Mouse (Mus musculus) hindbrain, embryonic 15.5 days (tissue): Measurements from ENCODE around the gene Siah3. TPM values are rescaled to one million over a fixed set of nuclear protein-coding genes. Genes with fewer than 3 reads are reported as not detected.

ENCODE experiments used
- ATAC-seq: fragments of 200-750 bp; cut with Nextera tagmentation; 2 replicates; pipeline ENCODE4 v1.8.0; 2017; ENCODE audit warnings: low read depth, moderate number of reproducible peaks, moderate TSS enrichment; ENCODE audit not compliant: low FRiP score
- H3K27ac ChIP-seq: fragments of 300-500 bp; sonication (generic); replicated peaks from 2 replicates; pipeline ENCODE4 v1.5.1; 2015; ENCODE audit warnings: mild to moderate bottlenecking, inconsistent platforms
- H3K27me3 ChIP-seq: fragments of 300-500 bp; sonication (generic); 2 replicates; pipeline ENCODE4 v1.6.1; 2015; ENCODE audit warnings: control low read depth, inconsistent platforms
- H3K36me3 ChIP-seq: fragments of 300-500 bp; sonication (generic); 2 replicates; pipeline ENCODE4 v1.6.1; 2015; ENCODE audit warnings: control low read depth, inconsistent platforms
- H3K4me1 ChIP-seq: fragments of 300-500 bp; sonication (generic); replicated peaks from 2 replicates; pipeline ENCODE4 v1.6.1; 2015; ENCODE audit warnings: control low read depth, inconsistent platforms
- H3K4me2 ChIP-seq: fragments of 300-500 bp; sonication (generic); 2 replicates; pipeline ENCODE4 v1.6.1; 2015; ENCODE audit warnings: moderate library complexity, mild to moderate bottlenecking, inconsistent platforms
- H3K4me3 ChIP-seq: fragments of 300-500 bp; sonication (generic); 2 replicates; pipeline ENCODE4 v1.5.1; 2015; ENCODE audit warnings: mild to moderate bottlenecking, inconsistent platforms
- H3K9ac ChIP-seq: fragments of 300-500 bp; sonication (generic); 2 replicates; pipeline ENCODE4 v1.6.1; 2015; ENCODE audit warnings: inconsistent platforms
- H3K9me3 ChIP-seq: fragments of 300-500 bp; sonication (generic); 2 replicates; pipeline ENCODE4 v1.6.1; 2016; ENCODE audit warnings: control low read depth, inconsistent platforms
- WGBS: fragments of 180-500 bp; shearing (Covaris S2); methylation state at CpG from one replicate; pipeline ENCODE4 v1.1.7; 2015; 5-methylcytosine and 5-hydroxymethylcytosine counted together
- polyA plus RNA-seq: library from polyadenylated mRNA; unstranded; fragments of >200 nt; fragmentation: Nextera tagmentation; extraction: Ambion mirVana; gene quantifications from 2 replicates; pipeline ENCODE4 v1.2.1, GENCODE M21; 2015

The Siah3 gene
- polyA plus RNA-seq, 1 experiment from 2014 or later: 4.7 TPM

DNA sequence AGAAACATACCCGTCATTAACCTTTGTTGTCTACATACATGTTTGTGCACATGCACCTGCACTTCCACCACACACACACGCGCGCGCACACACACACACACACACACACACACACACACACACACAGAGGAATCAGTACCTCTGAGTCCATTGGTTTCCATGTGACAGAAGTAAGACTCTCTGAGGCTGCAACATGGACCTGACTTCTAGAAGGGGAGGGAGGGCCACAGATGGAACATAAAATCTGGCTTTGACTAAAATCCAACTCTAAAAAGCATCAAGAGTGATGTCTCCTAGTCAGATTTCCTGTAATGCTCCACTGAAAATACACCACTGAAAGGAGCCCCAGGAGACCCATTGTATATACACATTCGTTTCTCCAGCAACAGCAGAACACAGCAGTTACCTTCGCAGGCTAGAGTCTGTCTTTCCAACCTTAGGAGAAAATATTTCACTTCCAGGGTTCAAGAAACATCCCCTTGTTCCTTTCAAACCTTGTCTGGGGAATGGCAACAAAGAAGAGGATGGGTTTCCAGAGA, 75.1 kb downstream of the Siah3 start:
- no peak overlapping the region for H3K9ac ChIP-seq
- no peaks in the 10 kb centered on the region for H3K27me3 ChIP-seq
- H3K9me3 ChIP-seq: no peaks in the 10 kb centered on the region
- no peak for ATAC-seq
- H3K27ac ChIP-seq: no peak overlapping the region
- no peaks in the 10 kb centered on the region for H3K36me3 ChIP-seq
- 62% methylated on average over 7 of the region's 7 CpGs for WGBS
- H3K4me2 ChIP-seq: no peak overlapping the region
- no peak overlapping the region for H3K4me3 ChIP-seq
- H3K4me1 ChIP-seq: peaks cover 12% of the 10 kb centered on the region

DNA sequence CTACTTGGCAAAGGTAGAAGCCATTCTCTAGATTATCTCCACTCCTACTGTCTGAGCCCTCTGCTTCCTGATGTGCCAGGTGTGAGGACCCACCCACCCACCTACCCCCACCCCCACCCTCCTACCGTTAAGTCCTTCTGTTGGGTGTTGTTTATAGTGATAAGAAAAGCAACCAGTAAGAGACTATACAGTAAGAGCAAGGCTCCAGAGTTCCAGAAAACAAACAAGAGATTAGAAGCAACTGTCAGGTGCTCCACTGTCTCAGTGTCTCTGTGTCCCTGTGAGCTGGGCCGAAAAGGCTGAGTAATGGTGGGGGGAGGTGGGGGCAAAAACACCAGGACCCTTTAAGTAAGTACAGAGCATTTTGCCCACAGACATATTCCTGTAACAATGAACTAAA, 83.4 kb downstream of the Siah3 start:
- no peaks in the 10 kb centered on the region for H3K9me3 ChIP-seq
- H3K27ac ChIP-seq: no peak overlapping the region
- H3K9ac ChIP-seq: no peak overlapping the region
- H3K4me3 ChIP-seq: no peak overlapping the region
- H3K36me3 ChIP-seq: no peaks in the 10 kb centered on the region
- peaks cover 18% of the 10 kb centered on the region for H3K4me1 ChIP-seq
- H3K27me3 ChIP-seq: no peaks in the 10 kb centered on the region
- 48% methylated on average over 2 of the region's 2 CpGs for WGBS
- no peak overlapping the region for H3K4me2 ChIP-seq
- no peak for ATAC-seq

DNA sequence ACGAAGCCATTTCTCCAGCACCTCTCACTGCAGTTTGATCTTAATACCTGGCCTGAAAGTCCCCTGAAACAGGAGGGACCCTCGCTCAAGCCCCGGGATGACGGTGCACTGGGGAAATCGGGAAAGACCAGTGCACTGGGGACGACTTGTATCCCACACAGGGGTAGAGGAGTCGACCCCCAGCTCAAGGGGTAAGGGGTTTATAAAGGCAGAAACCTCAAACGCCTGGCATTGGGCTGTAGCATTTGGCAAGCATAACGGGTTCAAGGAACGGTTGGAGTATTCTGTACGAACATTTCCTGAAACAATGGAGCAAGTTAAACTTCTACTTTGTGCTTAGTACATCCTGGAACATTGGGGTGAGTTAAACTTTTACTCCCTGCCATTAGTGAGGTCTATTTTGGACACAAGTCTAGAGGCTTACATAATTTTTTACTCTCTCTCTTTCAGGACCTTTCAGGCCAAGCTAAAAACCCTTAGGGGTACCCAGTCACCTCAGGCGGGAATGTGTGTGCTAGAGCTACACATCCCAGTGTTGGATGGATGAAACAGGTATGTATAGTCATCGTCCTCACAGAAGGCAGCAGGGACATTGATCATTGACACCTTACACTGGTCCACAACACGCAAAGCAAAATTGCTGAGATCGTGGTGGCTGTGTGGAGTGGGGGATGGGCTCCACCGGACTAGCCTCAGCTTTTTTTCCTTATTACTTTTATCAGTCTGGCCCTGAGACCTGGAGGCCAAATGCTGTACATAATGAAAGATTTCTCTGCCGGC, 84.6 kb downstream of the Siah3 start:
- WGBS: 37% methylated on average over 17 of the region's 17 CpGs
- no peaks in the 10 kb centered on the region for H3K27me3 ChIP-seq
- peaks cover 18% of the 10 kb centered on the region for H3K4me1 ChIP-seq
- H3K4me3 ChIP-seq: no peak overlapping the region
- no peak overlapping the region for H3K9ac ChIP-seq
- peak overlapping the region; percentile 15; the same call in 1 of the 2 replicates for H3K4me2 ChIP-seq
- H3K36me3 ChIP-seq: no peaks in the 10 kb centered on the region
- H3K9me3 ChIP-seq: no peaks in the 10 kb centered on the region
- peak; percentile 58; the same call in 1 of the 2 replicates for ATAC-seq
- H3K27ac ChIP-seq: peak overlapping the region; percentile 52

DNA sequence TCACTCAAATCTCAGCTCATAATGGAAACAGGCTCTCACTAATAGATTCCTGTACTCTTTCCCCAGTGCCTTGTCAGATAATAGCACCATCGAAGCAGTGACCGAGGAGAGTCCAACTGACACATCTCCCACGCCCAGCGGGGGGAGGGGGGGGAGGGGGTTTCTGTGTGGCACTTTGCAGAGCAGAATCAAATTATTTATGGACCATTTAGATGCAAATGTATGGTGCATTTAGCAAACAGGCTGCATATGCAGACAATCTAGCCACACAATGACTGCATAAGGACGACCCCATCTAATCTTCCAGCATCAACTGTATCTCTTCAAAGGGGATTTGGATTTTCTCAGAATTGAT, 85.2 kb downstream of the Siah3 start:
- Histone ChIP-seq H3K27me3 (no peaks in the 10 kb centered on the region), H3K36me3 (no peaks in the 10 kb centered on the region), H3K27ac (peak overlapping the region; percentile 52), H3K9ac (no peak overlapping the region), H3K9me3 (no peaks in the 10 kb centered on the region), H3K4me1 (peaks cover 18% of the 10 kb centered on the region), H3K4me3 (no peak overlapping the region), H3K4me2 (peak overlapping the region; percentile 15; the same call in 1 of the 2 replicates)
- ATAC-seq: peak; percentile 71
- 14% methylated on average over 5 of the region's 5 CpGs for WGBS

DNA sequence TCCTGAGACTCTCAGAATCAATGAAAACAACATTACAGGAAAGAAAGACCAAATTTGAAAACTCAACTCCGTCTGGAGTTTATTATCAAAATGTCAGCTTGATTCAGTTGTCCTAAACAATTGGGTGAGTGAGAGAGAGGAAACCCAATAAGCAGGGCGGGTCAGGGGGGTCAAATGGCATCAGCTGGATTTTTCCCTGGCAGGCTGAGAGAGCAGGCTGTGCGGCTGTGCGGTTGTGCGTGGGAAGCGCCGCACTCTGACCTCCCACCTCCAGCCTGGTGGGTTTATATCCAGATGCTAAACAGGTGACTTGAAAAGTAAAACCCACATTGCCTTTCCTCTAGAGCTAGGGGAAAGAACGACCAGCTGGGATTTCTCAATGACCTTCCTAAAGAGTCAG, 85.9 kb downstream of the Siah3 start:
- Histone ChIP-seq H3K27ac (peak overlapping the region; percentile 52), H3K36me3 (no peaks in the 10 kb centered on the region), H3K4me2 (no peak overlapping the region), H3K27me3 (no peaks in the 10 kb centered on the region), H3K9me3 (no peaks in the 10 kb centered on the region), H3K9ac (no peak overlapping the region), H3K4me1 (peaks cover 18% of the 10 kb centered on the region), H3K4me3 (no peak overlapping the region)
- no peak for ATAC-seq
- 15% methylated on average over 8 of the region's 8 CpGs for WGBS

DNA sequence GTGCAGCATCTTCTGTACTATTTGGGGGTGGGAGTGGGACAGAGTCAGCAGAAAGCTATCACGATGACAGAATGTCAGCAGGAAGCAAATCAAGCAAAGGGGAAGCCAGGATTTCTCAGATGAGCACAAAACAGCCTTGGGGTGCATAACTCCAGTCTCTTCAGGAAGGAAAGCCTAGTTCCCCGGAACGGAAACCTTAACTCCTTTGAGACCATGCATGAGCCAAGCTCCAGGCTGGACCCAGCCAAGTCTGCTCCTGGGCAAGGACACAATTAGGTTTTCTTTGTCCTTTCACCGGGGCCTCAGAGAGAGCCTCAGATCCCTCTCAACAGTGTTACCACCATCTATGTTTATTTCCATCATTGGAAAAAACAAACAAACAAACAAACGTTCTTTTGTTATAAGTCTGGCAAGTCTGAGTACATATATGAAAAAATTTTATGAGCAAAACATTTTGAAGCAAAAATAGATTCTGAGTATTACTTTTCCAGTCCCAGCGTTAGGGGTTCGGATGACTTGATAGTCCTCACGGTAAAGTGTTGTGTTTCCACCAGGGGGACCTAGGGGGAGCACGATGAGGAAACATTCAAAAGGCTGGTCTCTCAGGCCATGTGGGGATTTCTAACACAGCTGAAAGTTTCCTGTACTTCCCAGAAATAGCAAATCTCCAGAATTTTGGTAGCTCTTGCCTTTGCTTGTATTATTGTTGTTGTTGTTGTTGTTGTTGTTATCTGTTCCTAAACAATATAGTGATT, 106.0 kb downstream of the Siah3 start:
- WGBS: 44% methylated on average over 9 of the region's 9 CpGs
- H3K27me3 ChIP-seq: no peaks in the 10 kb centered on the region
- H3K27ac ChIP-seq: no peak overlapping the region
- H3K4me1 ChIP-seq: peaks cover 18% of the 10 kb centered on the region
- H3K4me3 ChIP-seq: no peak overlapping the region
- H3K4me2 ChIP-seq: no peak overlapping the region
- H3K9ac ChIP-seq: no peak overlapping the region
- no peak for ATAC-seq
- no peaks in the 10 kb centered on the region for H3K9me3 ChIP-seq
- H3K36me3 ChIP-seq: no peaks in the 10 kb centered on the region

DNA sequence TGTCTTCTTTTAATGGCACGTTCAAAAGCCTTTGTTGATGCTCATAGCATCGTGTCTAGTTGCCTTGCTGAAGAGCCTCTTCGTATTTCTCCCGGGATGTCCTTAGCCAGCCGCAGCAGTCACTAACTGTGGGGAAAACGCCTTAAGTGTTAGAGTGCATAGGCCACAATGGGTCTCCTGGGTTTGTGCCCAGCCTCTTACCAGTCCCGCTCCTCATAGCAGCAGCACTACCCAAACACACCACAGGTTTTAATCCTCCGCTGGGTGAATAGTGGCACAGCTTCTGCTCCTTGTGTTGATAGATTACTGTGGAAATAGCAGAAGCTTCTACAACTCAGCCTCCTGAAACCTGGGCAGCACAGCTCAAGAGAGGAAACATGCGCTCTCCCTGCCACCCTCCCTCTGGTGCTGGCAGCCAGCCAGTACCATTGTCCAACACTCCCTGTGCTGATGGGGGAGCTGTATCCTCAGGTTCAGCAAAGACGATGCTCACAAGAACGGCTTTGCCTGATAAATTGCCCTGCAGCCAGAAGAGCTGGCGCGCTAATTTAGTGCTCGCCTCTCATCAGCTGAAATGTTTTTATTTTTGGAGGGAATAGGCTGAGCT, 109.9 kb downstream of the Siah3 start:
- no peaks in the 10 kb centered on the region for H3K27me3 ChIP-seq
- no peak overlapping the region for H3K4me3 ChIP-seq
- H3K4me2 ChIP-seq: 0 out of 2 replicates have a peak overlapping the region, but pooled peaks have one; percentile 12
- H3K9ac ChIP-seq: no peak overlapping the region
- H3K4me1 ChIP-seq: peaks cover 23% of the 10 kb centered on the region
- WGBS: 18% methylated on average over 14 of the region's 14 CpGs
- H3K27ac ChIP-seq: peak overlapping the region; percentile 72
- peak; percentile 90 for ATAC-seq
- H3K36me3 ChIP-seq: no peaks in the 10 kb centered on the region
- no peaks in the 10 kb centered on the region for H3K9me3 ChIP-seq

DNA sequence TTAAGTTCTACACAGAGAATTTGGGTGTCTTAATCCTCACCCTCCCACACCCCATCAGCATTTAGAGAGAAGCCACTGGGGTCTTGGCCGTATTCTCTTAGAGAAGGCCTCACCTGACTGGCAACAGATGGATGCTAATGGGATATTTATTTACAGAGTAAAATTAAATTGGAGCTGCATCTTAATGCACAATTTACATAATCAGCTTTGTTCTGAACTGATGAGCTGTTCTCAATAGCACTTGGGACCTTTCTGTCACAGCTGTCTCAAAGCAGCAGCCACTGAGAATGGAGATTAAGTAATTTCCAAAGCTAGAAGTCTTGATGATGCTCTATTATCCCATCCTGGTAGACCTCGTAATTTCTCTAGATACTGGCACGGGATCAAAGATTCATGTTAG, 110.5 kb downstream of the Siah3 start:
- H3K4me2 ChIP-seq: 0 out of 2 replicates have a peak overlapping the region, but pooled peaks have one; percentile 12
- no peaks in the 10 kb centered on the region for H3K27me3 ChIP-seq
- H3K36me3 ChIP-seq: no peaks in the 10 kb centered on the region
- ATAC-seq: peak; percentile 61
- no peak overlapping the region for H3K4me3 ChIP-seq
- 31% methylated on average over 3 of the region's 3 CpGs for WGBS
- no peaks in the 10 kb centered on the region for H3K9me3 ChIP-seq
- H3K9ac ChIP-seq: no peak overlapping the region
- H3K4me1 ChIP-seq: peaks cover 23% of the 10 kb centered on the region
- H3K27ac ChIP-seq: peak overlapping the region; percentile 72

DNA sequence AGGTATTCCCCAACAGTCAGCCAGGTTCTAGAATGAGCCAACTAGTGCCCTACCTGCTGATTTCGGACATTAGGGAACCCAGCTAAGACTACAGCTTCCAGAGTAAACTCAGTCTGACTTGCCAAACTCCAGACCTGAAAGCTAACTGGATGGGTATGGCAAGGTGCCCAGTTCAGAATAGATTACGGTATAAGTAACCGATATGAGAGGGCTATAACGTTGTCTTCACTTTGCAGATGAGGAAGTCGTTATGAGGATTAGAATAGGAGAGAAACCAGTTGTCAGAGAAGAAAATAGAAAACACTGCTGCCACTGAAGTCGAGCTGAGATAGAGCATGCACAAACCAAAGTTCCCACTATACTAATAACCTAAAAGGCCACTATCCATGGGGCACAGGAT, 123.2 kb downstream of the Siah3 start:
- Histone ChIP-seq H3K9me3 (no peaks in the 10 kb centered on the region), H3K9ac (no peak overlapping the region), H3K4me2 (no peak overlapping the region), H3K4me3 (no peak overlapping the region), H3K4me1 (no peaks in the 10 kb centered on the region), H3K36me3 (no peaks in the 10 kb centered on the region), H3K27me3 (no peaks in the 10 kb centered on the region), H3K27ac (no peak overlapping the region)
- 88% methylated on average over 6 of the region's 6 CpGs for WGBS
- ATAC-seq: no peak

Other genes with a start within 250 kb of the Siah3 start
- not detected in 2 replicates for gene Cpb2, start 213.7 kb upstream of the Siah3 start, polyA plus RNA-seq
- 44.2 TPM in 2 replicates for gene Zc3h13, start 171.6 kb upstream of the Siah3 start, polyA plus RNA-seq
- gene Spert, start 137.1 kb downstream of the Siah3 start, polyA plus RNA-seq: not detected in 2 replicates
- 0.25 TPM in 1 of 2 replicates, not detected in the other for gene Erich6b, start 186.3 kb downstream of the Siah3 start, polyA plus RNA-seq